In the genomic region with DNA sequence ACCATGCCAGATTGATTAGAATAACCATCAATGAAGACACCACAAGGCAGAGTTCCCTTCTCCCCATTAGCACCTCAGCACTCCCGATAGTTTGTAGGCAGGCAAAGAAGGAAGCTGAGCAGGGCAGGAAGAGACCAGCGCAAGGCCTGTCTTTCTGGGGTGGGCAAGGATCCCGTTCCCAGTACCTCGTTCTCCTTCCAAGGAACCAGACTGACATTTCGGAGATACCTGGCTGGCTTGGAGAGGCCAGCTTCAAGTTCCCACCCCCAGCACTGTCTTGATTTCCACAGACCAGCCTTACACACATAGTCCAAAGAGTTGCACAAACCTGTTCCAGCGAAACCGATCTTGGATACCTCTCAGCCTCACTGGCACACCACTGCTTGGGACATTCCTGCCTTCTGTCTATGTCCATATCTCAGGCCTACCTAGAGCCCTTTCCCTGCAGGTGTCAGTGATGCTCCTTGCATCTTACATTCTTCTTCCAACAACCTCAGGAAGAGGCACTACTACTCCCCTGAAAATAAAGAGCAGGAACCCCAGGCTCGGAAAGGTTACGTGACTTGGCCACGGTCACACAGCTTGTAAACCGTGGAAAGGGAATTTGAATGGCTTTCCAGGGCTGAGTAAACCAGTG, we compare ENCODE assay signal across 9 mouse cellular contexts.
DNase-seq lines count a peak whose midpoint lies in the region; ATAC-seq and TF ChIP-seq lines count a peak whose summit lies in the region.
"Had no signal": no experiment of that assay in that cellular context is flagged by ENCODE, and none has a peak within 500 bp of the region (broad histone marks: within the 10 kb centered on the region; RNA-seq: fewer than 3 reads in every experiment).

No protein-coding gene starts in this region.

- peak overlapping the region; percentile 49 for H3K4me2 ChIP-seq in heart, embryonic 16.5 days (ENCODE audit: low read depth, low read length)
- H3K4me2 ChIP-seq in neural tube, embryonic 12.5 days (replicated peaks) = peak overlapping the region; percentile 39; the same call in 1 of the 2 replicates
- H3K4me2 ChIP-seq in intestine, embryonic 15.5 days (replicated peaks) = peak overlapping the region; percentile 49; the same call in 1 of the 2 replicates
- peak overlapping the region; percentile 29; the same call in 1 of the 2 replicates for H3K4me2 ChIP-seq in stomach, postnatal 0 days (replicated peaks; ENCODE audit: low read depth)
- H3K4me2 ChIP-seq in liver, embryonic 11.5 days = no peak overlapping the region; the same call in 1 of the 2 replicates

- WGBS in heart, embryonic 16.5 days = 46% methylated on average over 11 of the region's 11 CpGs
- WGBS in neural tube, embryonic 12.5 days = 46% methylated on average over 11 of the region's 11 CpGs
- 49% methylated on average over 11 of the region's 11 CpGs for WGBS in intestine, embryonic 15.5 days
- 48% methylated on average over 11 of the region's 11 CpGs for WGBS in stomach, postnatal 0 days
- 43% methylated on average over 11 of the region's 11 CpGs for WGBS in liver, embryonic 11.5 days

- no peak overlapping the region for H3K9ac ChIP-seq in heart, embryonic 16.5 days (ENCODE audit: low read length)
- no peak overlapping the region for H3K9ac ChIP-seq in neural tube, embryonic 12.5 days
- H3K9ac ChIP-seq in intestine, embryonic 15.5 days = no peak overlapping the region
- H3K9ac ChIP-seq in stomach, postnatal 0 days (ENCODE audit: low read length) = no peak overlapping the region
- no peak overlapping the region for H3K9ac ChIP-seq in liver, embryonic 11.5 days (ENCODE audit: low read depth, low read length)

- 0 out of 2 replicates have a peak, but pooled peaks cover 7% of the 10 kb centered on the region for H3K4me1 ChIP-seq in heart, embryonic 16.5 days (ENCODE audit: control insufficient read depth, insufficient read depth, low read length)
- peaks cover 26% of the 10 kb centered on the region for H3K4me1 ChIP-seq in neural tube, embryonic 12.5 days
- peaks cover 17% of the 10 kb centered on the region for H3K4me1 ChIP-seq in intestine, embryonic 15.5 days (replicated peaks)
- H3K4me1 ChIP-seq in stomach, postnatal 0 days (replicated peaks; ENCODE audit: control insufficient read depth, insufficient read depth) = no peaks in the 10 kb centered on the region
- H3K4me1 ChIP-seq in liver, embryonic 11.5 days (replicated peaks; ENCODE audit: control insufficient read depth, insufficient read depth, low read length) = no peaks in the 10 kb centered on the region

- TF ChIP-seq CTCF in stomach, postnatal 0 days (IDR thresholded peaks at IDR 0.05; ENCODE audit: low read depth) = no peak

- H3K27ac ChIP-seq in heart, embryonic 16.5 days (ENCODE audit: low read length) = no peak overlapping the region
- H3K27ac ChIP-seq in neural tube, embryonic 12.5 days = no peak overlapping the region
- H3K27ac ChIP-seq in intestine, embryonic 15.5 days = no peak overlapping the region
- H3K27ac ChIP-seq in stomach, postnatal 0 days (replicated peaks) = no peak overlapping the region
- H3K27ac ChIP-seq in liver, embryonic 11.5 days (ENCODE audit: low read depth, low read length) = no peak overlapping the region

- no peak for DNase-seq in heart, adult 11 months
- DNase-seq in neural tube, embryonic 10.5 days (ENCODE audit: extremely low spot score, low spot score) = no peak
- no peak for DNase-seq in stomach, postnatal 0 days (ENCODE audit: low spot score)
- DNase-seq in kidney, adult 11 months = no peak
- DNase-seq in liver, embryonic 11.5 days (ENCODE audit: low spot score) = no peak

- H3K27me3 ChIP-seq in heart, embryonic 16.5 days (ENCODE audit: control insufficient read depth, insufficient read depth, low read length) = peaks cover 49% of the 10 kb centered on the region
- peaks cover 36% of the 10 kb centered on the region for H3K27me3 ChIP-seq in neural tube, embryonic 12.5 days (replicated peaks)
- H3K27me3 ChIP-seq in intestine, embryonic 15.5 days (replicated peaks) = peaks cover 48% of the 10 kb centered on the region
- H3K27me3 ChIP-seq in stomach, postnatal 0 days (ENCODE audit: control insufficient read depth, insufficient read depth, low read length) = no peaks in the 10 kb centered on the region
- peaks cover 72% of the 10 kb centered on the region for H3K27me3 ChIP-seq in liver, embryonic 11.5 days (replicated peaks; ENCODE audit: control insufficient read depth, insufficient read depth, low read length)

- no peak for ATAC-seq in heart, embryonic 16.5 days (replicated peaks; ENCODE audit: extremely low read depth, insufficient read depth, low FRiP score)
- no peak for ATAC-seq in neural tube, embryonic 12.5 days (ENCODE audit: low FRiP score, low read depth)
- ATAC-seq in intestine, embryonic 15.5 days = no peak
- ATAC-seq in stomach, postnatal 0 days (ENCODE audit: low FRiP score, low TSS enrichment) = no peak
- no peak for ATAC-seq in liver, embryonic 11.5 days (replicated peaks; ENCODE audit: low FRiP score)

- no peaks in the 10 kb centered on the region for H3K36me3 ChIP-seq in heart, embryonic 16.5 days (ENCODE audit: control insufficient read depth, insufficient read depth)
- H3K36me3 ChIP-seq in neural tube, embryonic 12.5 days = no peaks in the 10 kb centered on the region
- H3K36me3 ChIP-seq in intestine, embryonic 15.5 days = no peaks in the 10 kb centered on the region
- H3K36me3 ChIP-seq in stomach, postnatal 0 days (ENCODE audit: control insufficient read depth, insufficient read depth, low read length) = no peaks in the 10 kb centered on the region
- H3K36me3 ChIP-seq in liver, embryonic 11.5 days (ENCODE audit: control insufficient read depth, insufficient read depth, low read length) = no peaks in the 10 kb centered on the region

- H3K9me3 ChIP-seq in heart, embryonic 16.5 days (replicated peaks; ENCODE audit: control insufficient read depth, low read length) = no peaks in the 10 kb centered on the region
- no peaks in the 10 kb centered on the region for H3K9me3 ChIP-seq in neural tube, embryonic 12.5 days
- no peaks in the 10 kb centered on the region for H3K9me3 ChIP-seq in intestine, embryonic 15.5 days
- no peaks in the 10 kb centered on the region for H3K9me3 ChIP-seq in stomach, postnatal 0 days (ENCODE audit: control insufficient read depth, low read length)
- H3K9me3 ChIP-seq in liver, embryonic 11.5 days (ENCODE audit: control insufficient read depth, low read length) = no peaks in the 10 kb centered on the region

- TF ChIP-seq EP300 in stomach, postnatal 0 days (optimal IDR thresholded peaks at IDR 0.05) = no peak

- H3K4me3 ChIP-seq in heart, embryonic 16.5 days (ENCODE audit: low read length) = no peak overlapping the region
- H3K4me3 ChIP-seq in neural tube, embryonic 12.5 days = no peak overlapping the region
- H3K4me3 ChIP-seq in intestine, embryonic 15.5 days (replicated peaks) = no peak overlapping the region
- H3K4me3 ChIP-seq in stomach, postnatal 0 days (ENCODE audit: low read depth, low read length) = no peak overlapping the region
- no peak overlapping the region for H3K4me3 ChIP-seq in liver, embryonic 11.5 days (ENCODE audit: low read depth, low read length)
- H3K4me3 ChIP-seq: erythroblast, embryonic 14.5 days had no signal
